Mouse (Mus musculus) spleen, adult 12 weeks (tissue): ENCODE measurements around the gene Alx3.
"Not testable (repeated sequence)": the region's sequence is repeated elsewhere in the genome, so short reads cannot be mapped to it uniquely, and the experiment has no call there.

Source experiments
- DNase-seq: peaks from one replicate; pipeline ENCODE4 v3.0.0; 2022; ENCODE audit warnings: low spot score

Alx3 gene

GRCm38 (mm10) chr3:107624424-107624823 is 29.6 kb downstream of the Alx3 start:
- no peak for DNase-seq

DNA sequence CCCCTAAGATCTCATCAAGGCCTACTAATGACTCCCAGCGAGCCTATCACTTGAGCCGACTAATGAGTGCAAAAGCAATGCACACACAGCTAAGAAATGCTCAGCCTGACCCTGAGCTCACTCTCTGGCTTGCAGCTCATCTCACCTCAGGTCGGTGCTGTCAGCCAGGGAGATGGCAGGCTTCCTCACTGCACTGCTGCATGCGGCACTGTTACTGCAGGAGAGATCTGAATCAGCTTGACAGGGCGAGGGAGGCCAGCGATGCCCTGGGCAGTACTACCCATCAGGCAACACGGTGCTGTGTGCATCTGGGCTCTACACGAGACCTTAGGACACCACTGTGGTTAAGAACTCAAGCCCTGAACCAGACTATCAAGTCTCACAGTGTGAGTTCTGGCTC is 30.7 kb downstream of the Alx3 start:
- no peak for DNase-seq

DNA sequence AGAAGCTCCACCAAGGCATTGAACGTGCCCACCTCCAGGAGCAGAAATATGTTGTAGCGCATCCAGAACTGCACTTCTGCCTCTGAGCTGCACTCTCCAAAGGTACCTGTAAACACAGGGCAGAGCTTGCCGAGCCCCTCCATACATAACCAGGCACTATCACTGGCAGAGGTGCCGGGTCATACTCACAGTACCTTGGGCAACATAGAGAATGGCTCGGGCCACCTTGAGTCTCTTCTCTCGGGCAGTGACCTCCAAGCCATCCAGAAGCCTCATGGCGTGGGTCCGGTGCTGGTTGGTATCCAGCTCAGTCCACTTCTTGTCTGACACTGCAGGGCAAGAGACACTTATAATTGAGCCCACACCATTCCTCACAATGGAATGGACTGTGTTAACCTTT is 31.9 kb downstream of the Alx3 start:
- no peak for DNase-seq

- no peak for DNase-seq
Observed at GRCm38 (mm10) chr3:107627641-107628040, 32.8 kb downstream of the Alx3 start.

DNA sequence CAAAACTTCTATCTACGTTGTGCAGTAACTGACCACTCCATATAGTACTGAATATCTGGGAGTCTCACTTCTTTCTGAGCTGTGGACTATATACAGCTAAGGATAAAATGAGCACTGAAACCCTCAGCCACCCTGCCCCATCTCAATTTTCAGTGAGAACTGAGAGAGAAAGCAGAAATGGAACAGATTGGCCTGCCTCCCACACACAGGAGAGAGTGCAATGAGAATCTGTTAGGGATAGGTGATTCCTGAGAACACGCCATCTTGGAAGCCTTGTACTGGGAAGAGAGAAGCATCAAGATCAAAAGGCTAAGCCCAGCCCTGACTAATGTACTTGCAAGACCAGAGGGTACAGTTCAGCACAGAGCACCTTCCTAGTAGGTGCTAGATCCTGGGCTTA is 33.7 kb downstream of the Alx3 start:
- DNase-seq, result no peak

GRCm38 (mm10) chr3:107629411-107629810 is 34.6 kb downstream of the Alx3 start:
- DNase-seq, result no peak

DNA sequence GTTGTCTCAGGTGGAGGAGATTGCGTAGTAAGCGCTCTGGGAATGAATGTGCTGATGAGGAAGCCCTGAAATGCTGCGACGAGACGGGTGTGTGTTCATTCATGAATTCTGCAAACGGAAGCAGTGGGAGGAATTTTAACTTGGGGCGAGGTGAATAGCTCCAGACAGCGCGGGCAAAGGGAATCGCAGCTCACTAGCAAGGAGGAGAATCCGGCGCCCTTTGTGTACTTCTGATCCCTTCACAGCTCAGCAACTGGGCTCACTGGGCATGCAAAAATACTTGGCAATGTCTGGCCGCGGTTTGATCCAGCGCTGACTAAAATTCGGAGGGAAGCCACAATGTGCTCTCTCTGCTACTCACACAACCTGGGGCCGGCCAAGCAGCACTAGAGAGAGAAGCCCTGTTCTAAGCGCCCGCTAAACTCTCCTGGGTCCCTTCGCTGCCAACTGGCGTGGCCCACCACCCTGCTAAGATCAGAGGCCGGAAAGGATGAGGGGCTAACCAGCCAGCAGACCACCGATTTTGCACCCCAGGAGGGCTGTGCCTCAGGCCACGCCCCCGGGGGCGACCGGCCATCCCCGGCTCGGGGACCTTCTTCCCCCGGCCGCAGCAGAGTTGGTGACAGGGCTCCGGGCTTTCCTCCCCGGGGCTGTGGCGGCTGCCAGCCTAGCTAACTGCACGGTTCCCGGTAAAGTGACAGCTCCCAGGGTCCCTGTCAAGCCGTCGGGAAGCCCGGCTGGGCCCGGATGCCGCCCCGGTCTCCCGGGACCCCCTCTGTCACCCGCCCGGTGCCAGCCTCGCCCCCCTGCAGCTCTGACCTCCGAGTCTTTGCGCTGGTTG is 36.1 kb downstream of the Alx3 start, which contains the start of gene Gm10961:
TSS of gene Gm10961 (plus strand) at position 641 of the 841 bp plus-strand sequence.
- DNase-seq, result no peak

GRCm38 (mm10) chr3:107631523-107631958 is 36.7 kb downstream of the Alx3 start, which contains the start of gene Strip1:
TSS of gene Strip1 (minus strand) at chr3:107631694.
- DNase-seq, result peak; percentile 80

DNA sequence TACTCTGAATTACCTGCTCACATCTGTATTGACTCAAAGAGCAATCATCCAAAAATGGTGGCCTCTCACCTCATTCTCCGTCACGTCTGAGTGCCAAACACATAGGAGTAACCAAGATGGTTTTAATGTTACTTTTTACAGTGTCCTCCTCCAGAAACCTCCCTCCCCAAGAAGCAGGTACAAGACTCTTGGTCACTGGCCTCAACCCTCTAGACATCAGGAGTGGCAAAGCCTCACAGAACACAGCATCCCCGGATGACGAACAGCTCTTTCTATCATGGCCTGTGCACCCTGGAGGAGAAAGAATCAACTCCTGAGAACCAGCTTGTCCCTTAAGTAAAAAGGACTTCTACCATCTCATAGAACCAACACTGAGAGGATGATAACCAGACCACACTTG is 38.0 kb downstream of the Alx3 start:
- no peak for DNase-seq

DNA sequence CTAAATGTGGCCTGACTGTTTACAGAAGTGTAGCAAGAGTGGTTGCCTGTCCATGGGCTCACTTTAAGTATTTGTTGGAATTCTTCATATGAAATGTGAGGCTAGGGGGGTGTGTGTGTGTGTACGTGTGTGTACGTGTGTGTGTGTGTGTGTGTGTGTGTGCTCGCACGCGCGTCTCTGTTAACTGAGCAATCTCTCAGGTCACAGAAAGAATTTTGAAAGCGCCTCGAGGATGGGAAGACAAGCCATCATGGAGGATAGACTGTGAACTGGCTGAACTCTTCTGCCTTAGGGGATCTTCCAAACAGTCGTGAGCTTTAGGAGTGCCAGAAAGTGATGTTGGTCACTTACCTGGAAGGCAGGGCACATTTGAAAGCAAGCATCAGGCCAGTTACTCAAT is 39.1 kb downstream of the Alx3 start:
- DNase-seq, result no peak

- DNase-seq, result no peak
Observed at GRCm38 (mm10) chr3:107635836-107636235, 41.0 kb downstream of the Alx3 start.

GRCm38 (mm10) chr3:107636236-107636635 is 41.4 kb downstream of the Alx3 start:
- DNase-seq, result no peak

DNA sequence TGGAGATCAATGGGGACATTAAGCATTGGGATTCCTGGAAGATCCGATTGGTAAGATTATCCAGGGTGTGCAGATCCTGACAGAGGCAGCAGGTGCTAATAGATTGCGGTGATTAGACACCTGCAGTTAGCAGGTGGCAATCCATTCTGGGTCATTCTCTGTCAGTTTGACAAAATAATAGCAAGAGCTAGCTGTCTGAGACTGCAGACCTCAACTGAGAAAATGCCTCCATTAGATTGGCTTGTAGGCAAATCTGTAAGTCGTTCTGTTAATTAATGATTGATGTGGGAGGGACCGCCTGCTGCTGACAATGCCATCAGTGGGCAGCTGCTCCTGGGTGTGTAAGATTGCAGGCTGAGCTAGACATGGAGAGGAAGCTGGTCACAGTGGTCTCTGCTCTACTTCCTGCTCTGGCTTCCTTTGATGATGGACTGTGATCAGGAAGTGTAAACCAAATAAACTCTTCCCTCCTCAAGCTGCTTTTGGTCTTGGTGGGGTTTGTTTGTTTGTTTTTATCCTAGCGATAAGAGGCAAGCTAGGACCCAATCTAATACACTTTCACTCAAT is 42.9 kb downstream of the Alx3 start:
- DNase-seq, result no peak

DNA sequence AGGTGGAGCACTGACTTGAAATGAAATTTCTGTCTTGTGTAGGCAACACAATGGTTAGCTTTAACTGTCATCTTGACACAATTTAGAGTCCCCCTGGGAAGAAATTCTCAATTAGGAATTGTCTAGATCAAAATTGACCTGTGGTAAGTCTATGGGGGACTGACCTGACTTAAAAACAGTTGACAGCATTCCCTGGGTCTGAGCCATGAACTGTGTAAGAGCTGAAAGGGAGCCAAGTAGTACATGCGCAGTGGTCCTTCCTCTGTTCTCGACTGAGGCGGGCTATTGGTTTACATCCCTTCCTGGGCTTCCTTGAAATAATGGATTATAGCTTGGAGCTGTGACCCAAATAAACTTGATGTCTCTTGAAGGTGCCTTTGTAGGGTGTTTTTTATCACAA is 52.1 kb downstream of the Alx3 start:
- no peak for DNase-seq

GRCm38 (mm10) chr3:107650276-107650675 is 55.4 kb downstream of the Alx3 start:
- DNase-seq, result not testable (repeated sequence)

DNA sequence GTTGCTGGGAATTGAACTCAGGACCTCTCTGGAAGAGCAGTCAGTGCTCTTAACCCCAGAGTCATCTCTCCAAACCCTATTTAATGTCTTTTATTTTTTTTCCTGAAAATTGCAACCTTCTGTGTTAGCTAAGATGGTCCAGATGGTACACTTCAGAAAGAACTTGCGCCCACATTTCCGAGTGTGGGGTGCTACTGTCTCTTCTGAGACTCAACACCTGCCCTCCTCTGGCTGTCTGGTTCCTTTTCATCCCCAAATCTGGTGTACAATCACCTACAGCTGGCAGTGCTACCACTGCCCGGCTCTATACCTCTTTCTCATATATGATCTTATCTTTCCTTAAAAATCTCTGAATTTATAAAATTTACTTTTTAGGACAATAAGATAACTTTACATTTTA is 58.1 kb downstream of the Alx3 start:
- no peak for DNase-seq

DNA sequence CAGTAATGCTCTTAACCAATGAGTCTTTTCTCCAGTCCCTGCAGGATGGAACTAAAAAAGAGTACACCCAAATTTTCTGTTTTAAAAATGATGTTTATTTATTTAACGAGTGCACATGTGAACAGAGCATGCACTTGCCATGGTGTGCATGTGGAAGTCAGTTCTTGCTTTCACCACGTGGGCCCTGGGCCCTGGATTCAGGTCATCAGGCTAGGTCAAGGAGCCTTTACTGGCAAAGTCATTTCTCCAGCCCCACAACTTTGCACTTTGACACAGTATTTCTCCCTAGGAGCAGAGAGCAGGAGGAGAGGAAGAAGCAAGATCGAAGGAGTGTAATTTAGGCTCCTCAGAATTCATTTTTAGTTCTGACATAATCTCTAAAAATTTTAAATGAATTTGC is 60.0 kb downstream of the Alx3 start:
- DNase-seq, result no peak
